Mouse (Mus musculus) layer of hippocampus, postnatal 36 days (tissue): ENCODE results near the gene Cfap52. TPM values are rescaled to one million over a fixed set of nuclear protein-coding genes. Genes with fewer than 3 reads are reported as not detected.

Experiments used
- DNase-seq, 2 experiments: peaks; one replicate each; pipeline ENCODE4 v3.0.0; 2022
- total RNA-seq, 2 experiments: library from RNA; stranded (reverse); gene quantifications; 2 replicates each; pipeline ENCODE4 v1.2.3; 2021

Cfap52 gene
- total RNA-seq, 2 experiments from 2014 or later: 1.1 to 1.2 TPM

DNA sequence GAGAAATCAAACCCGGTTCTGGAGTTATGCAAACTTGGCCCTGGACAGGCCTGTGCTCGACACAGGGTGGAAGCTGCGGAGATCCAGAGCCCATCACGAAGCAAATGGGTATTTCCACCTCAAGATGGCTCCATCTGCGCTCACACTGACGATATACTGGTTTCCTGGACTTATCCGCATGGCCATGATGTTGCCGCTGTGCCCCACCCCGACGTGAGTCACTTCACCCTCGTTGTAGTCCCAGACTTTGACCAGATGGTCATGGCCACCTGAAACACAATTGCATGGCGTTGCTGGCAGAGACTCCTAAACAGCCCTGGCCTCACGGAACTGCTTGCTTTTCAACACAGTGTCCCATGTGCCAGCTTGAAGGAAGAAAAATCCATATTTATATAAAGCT lies 40.5 kb downstream of the Cfap52 start:
- DNase-seq: no peak

DNA sequence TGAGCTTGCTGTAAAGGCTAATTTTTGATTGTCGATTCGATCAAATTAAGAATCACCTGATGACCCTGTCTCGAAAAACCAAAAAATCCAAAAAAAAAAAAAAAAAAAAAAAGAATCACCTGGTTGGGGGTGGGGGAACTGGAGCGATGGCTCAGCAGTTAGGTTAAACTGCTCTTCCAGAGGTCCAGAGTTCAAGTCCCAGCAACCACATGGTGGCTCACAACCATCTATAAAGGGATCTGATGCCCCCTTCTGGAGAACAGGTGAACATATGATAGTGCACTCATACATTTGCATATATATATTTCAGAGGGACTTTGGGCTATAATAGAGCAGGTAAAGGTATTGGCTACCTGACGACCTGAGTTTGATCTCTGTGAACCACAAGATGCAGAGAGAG lies 41.7 kb downstream of the Cfap52 start:
- DNase-seq: no peak

DNA sequence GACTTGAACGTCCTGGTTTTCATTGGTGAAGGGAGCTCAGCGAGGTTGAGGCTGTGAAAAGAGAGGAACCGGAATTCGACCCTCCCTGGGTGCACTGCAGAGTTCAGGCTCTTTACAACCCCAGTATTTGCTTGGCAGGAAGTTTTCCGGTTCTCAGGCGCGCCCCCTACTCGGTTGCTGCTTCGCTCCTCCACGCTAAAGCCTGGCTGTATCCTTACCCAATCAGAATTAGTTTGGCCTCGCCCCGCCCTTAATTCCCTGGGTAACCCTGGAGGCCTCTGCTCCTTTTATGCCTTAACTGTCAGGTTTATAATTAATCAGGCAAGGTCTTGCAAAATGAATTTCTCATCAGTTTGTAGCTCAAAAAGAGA lies 42.7 kb downstream of the Cfap52 start:
- DNase-seq: peak; percentile 38 to 45

DNA sequence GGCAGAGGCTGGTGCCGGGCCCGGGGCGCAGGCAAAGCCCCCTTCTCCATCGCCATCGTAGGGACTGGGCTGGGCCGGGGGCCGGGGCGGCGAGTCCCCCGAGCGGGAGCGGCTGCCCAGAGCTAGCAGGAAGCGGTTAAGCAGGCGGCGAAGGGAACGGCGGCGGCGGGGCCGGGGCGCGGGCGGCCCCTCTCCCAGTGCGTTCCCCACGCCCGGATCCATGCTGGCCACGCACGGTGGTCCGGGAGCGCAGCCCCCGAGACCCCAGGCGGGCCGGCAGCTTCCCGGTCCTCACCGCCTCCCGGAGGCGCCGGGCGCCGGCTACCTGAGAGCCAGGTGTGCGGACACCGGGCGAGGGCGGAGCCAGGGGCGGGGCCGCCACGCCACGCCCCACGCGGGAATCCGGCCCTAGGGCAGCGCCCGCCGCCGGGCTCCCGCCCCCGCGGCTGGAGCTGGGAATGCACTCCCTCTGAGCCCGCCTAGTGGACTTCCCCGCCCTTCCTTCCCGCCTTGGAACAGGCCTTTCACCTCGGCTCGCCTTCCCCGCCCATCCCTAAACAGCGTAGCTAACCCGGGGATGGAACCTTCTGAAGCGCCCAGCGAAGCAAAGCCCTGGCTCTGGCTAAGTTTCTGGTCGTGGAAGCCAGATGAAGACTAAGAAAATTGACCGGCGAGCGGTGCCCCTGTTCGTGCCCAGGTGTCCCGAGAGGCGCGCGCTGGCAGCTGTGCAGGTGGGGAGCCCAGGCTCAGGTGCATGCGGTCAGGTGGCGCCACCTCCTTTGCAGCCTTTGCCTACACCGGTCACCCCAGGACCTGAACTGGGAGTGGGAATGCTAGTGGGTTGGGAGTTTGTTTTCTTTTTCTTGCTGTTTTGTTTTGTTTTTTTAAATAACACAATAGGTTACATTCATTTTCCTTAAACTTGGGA lies 43.4 kb downstream of the Cfap52 start, which contains the start of gene Usp43:
TSS of gene Usp43 (minus strand) at position 327 of the 928 bp plus-strand sequence.
- DNase-seq: no peak

DNA sequence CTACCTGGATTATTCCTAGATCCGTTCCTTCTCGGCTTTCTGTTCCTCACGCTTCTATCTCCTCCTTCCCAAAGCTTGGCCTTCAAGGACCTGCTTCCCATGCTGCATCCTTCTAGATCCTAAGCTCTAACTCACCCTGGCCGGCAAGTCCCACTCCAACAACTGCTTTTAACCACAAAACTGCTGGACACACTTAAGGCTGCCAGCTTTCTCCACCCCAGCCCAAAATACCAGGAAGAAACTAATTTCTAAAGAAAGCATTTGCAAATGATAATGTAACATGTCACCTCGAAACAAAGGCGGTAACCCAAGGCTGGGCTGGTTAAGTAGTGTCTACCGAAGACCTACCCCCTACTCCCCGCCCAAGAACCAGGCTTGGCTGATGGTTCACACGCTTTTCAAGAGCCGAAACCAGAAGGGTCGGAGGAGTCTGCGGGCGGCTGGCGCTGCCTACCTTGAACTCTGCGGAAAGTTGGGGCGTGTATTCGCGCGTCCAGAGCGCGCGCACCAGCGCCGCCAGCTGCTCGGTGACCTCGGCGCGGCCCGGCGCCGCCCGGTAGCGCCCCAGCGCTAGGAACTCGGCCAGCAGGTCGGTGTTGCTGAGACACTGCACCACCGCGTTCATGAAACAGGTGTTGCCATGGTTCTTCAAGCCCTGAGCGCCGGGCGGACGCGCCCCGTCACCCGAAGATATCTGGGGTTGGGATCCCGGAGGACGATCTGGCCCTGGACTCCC lies 44.2 kb downstream of the Cfap52 start:
- DNase-seq: peak; percentile 8 to 14

DNA sequence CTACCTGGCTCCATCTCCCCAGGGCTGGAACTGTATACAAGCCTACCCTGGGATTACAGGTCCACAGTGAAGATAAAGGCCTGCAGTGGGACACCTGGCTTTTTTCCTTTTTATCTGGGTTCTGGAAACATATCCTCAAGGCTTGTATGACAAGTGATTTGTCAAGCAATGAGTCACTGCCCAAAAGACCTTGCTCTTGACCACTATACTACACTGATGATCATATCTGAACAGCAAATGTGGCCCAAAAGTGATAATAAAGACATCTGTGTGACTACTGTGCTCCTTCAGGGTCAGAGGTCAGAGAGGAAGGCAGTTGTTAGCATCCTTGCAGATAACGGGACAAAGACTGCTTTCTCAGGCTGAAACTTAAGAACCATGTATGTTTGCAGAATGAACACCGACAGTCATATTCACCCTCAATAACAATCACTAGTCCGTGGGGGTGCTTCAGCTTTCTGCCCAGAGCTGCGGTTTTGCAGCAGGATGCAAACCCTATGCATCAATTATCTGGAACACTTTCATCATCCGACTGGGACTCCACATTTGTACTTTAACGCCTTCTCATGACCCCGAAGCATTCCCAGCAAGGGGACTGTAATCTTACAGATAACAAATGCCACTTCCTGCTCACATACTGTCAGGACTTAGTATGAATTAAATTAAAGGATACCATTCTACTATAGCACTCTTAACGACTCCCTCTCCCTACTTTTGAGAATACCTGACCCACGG lies 45.1 kb downstream of the Cfap52 start:
- DNase-seq: no peak

DNA sequence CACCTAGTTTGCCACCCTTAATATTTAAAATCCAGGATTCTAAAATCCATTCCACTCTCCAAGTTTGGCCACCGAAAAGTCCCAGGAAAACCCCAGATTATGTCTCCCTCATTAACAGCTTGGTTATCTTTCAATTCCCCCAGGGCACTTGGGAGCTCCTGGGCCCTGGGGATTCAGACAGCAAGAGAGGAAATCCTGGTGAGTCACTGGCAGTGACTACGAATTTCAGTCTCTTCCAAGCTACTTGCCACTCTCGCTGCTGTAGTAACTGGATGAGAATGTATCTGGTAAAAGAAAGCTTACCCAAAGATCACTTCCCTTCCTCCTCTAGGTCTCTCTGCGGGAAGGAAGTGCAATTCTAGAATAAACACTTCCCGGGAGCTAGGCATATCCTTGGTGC lies 45.9 kb downstream of the Cfap52 start:
- DNase-seq: no peak

DNA sequence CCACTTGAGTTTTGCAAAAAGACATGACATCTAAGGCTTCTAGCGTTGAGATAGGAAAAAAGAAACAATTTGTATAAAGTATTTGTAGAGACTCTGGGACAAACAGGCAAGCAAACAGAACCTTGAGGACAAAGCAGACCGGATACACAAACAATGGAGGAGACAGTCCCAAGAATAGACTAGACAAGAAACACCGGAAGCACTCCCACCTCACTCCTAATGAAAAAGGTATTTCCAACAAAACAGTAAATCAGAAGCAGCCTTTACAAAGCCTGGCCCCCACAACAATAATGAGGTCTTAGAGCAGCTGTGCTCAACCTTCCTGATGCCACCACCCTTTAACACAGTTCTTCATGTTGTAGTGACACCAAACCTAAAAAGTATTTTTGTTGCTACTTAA lies 48.3 kb downstream of the Cfap52 start:
- no peak for DNase-seq

DNA sequence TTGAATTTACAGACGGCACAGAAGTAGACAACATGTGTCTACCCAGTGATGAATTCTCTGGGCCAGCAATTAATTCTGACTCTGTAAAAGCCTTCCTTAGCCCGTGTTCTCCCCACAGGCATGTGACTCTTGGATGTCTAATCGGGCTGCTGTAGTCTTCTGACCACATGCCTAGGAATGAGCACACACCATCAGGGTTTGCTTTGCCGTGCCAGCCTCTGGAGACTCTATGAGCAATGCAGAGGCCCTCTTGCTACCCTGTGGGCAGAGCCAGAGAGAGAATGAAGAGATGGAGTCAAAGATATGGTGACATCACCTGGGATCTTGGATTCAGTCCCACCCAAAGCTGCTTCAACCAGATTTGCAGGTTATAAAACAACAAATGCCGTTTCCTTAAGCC lies 54.4 kb downstream of the Cfap52 start:
- DNase-seq: no peak

DNA sequence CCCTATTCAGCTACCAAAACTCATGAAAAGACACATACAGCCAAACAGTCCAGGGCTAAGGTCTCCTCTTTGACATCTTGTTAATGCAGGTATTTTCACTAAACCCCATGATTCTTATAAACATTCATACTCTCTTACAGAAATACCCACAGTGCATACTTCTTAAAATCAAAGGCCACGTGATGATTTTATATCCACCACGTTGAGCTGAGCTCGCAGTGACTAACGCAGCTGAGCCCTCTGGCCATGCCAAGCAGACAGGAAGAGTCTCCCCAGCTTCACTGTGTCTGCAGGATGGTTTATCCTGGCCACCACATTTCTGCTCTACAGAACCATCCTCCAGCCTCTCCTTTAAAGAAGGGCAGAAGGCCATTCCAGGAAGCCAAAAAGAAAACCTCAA lies 61.7 kb downstream of the Cfap52 start:
- no peak for DNase-seq

DNA sequence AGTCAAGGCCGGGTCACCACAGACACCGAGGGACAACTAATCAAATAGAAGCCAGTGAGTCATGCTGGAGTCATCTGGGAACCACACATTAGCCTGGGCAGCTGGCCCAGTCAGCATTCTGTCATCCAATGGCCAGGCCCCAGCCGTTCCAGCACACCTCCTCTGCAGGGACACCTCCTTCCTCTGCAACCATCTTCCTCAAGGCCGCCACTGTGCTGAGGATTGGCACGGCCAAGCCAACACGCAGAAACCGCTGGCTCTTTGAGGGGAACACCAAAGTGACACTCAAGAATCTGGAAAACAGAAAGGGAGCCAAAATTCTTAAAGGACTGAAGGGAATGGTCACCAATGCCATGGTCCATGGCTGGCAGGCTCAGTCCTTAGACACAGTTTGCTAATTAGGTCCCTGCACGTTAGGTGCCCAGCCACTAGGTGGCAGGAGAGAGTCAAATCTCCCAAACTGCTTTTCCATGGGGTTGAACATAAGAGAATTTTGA lies 68.3 kb downstream of the Cfap52 start:
- peak; percentile 37 to 45 for DNase-seq

DNA sequence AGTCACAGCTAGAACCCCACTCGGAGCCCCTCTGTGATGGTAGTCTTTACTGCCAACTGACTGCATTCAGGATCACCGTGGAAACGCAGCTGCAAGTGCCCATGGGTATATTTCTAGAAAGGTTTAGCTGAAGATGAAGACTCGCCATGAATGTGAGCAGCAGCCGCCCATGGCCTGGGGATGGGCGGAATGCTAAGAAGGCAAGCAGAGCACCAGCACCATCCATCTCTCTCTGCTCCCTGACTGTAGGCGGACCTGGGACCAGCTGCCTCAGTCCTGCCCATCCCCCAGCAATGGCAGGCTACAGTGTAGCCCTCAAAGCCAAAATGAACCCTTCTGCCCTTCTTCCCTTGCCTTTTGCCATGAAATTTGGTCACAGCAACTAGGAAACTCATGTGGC lies 69.8 kb downstream of the Cfap52 start:
- no peak for DNase-seq

DNA sequence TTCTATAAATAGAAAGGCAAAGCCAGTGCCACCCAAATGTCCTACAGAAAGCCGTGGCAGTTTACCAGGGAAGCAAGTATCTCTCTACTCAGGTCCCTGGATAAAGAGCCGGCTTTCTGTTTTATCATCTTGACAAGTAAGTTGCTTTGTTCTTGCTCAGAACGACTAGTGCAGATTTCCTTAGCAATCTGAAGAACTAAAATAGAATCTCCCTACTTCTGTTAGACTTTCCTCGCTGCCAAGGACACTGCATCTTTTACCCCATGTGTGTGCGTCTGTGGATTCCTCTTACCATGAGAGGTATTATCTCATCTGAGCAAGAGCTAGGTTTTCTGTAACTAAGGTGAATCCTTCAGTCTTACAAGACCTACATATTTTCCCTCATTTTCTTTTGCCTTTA lies 76.9 kb downstream of the Cfap52 start:
- no peak for DNase-seq

DNA sequence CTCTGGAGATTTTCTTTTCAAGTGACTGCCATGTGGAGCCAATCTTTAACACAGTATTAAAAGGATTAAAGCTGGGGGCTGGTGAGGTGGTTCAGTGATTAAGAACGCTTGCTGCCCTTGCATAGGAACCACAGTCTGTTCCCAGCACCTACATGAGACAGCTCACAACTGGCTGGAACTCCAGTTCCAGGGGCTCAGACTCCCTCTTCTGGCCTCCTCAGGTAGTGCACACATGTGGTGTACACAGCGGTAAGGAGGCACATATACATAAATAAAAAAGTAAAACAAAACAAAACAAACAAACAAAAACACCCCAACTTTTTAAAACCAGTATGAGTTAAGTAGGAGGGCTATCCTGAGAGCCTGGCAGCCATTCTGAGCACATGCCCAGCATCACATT lies 79.5 kb downstream of the Cfap52 start:
- DNase-seq: no peak

Other genes with a start within 250 kb of the Cfap52 start
- 1 to 10 TPM; 1.9 to 2.7 TPM for gene Glp2r, start 194.5 kb downstream of the Cfap52 start, total RNA-seq
- gene Gsg1l2, start 191.0 kb downstream of the Cfap52 start, total RNA-seq: not detected
- gene Dhrs7c, start 167.5 kb downstream of the Cfap52 start, total RNA-seq: not detected
- under 1 TPM; 0.28 to 0.77 TPM for gene Usp43, start 43.5 kb downstream of the Cfap52 start, total RNA-seq
- gene Stx8, start 542 bp upstream of the Cfap52 start, total RNA-seq: 10 to 100 TPM; 39.3 to 43.9 TPM